Mouse (Mus musculus) heart, postnatal 0 days (tissue): ENCODE results near the gene Cpne6. TPM values are rescaled to one million over a fixed set of nuclear protein-coding genes. Genes with fewer than 3 reads are reported as not detected.

Experiments used
- ATAC-seq: fragments of 200-750 bp; cut with Nextera tagmentation; 2 replicates; pipeline ENCODE4 v1.8.0; 2017; ENCODE audit warnings: low read depth, moderate number of reproducible peaks, moderate library complexity; ENCODE audit not compliant: insufficient read depth
- DNase-seq: peaks from one replicate; pipeline ENCODE4 v3.0.0-alpha.2; 2016; ENCODE audit warnings: low spot score
- H3K27ac ChIP-seq: fragments of 300-500 bp; sonication (generic); 2 replicates; pipeline ENCODE4 v1.5.1; 2014; ENCODE audit warnings: low read depth, mild to moderate bottlenecking
- H3K27me3 ChIP-seq: fragments of 300-500 bp; sonication (generic); 2 replicates; pipeline ENCODE4 v1.6.1; 2014; ENCODE audit warnings: low read length, mixed read lengths; ENCODE audit not compliant: control insufficient read depth, insufficient read depth
- H3K36me3 ChIP-seq: fragments of 300-500 bp; sonication (generic); replicated peaks from 2 replicates; pipeline ENCODE4 v1.6.1; 2014; ENCODE audit warnings: low read length, mixed read lengths; ENCODE audit not compliant: control insufficient read depth, insufficient read depth
- H3K4me1 ChIP-seq: fragments of 300-500 bp; sonication (generic); 2 replicates; pipeline ENCODE4 v1.6.1; 2014; ENCODE audit warnings: antibody characterized with exemption; ENCODE audit not compliant: control insufficient read depth, insufficient read depth
- H3K4me2 ChIP-seq: fragments of 300-500 bp; sonication (generic); 2 replicates; pipeline ENCODE4 v1.6.1; 2014; ENCODE audit warnings: low read depth, mild to moderate bottlenecking, low read length, moderate library complexity
- H3K4me3 ChIP-seq: fragments of 300-500 bp; sonication (generic); 2 replicates; pipeline ENCODE4 v1.5.1; 2014; ENCODE audit warnings: low read depth, low read length
- H3K9ac ChIP-seq: fragments of 300-500 bp; sonication (generic); replicated peaks from 2 replicates; pipeline ENCODE4 v1.6.1; 2014; ENCODE audit warnings: low read depth, low read length, mixed read lengths
- H3K9me3 ChIP-seq: fragments of 300-500 bp; sonication (generic); replicated peaks from 2 replicates; pipeline ENCODE4 v1.6.1; 2016; ENCODE audit warnings: low read length; ENCODE audit not compliant: control insufficient read depth
- CTCF ChIP-seq: IDR thresholded peaks from 2 replicates; pipeline ENCODE4 v1.5.1; 2016; ENCODE audit warnings: antibody characterized with exemption, control low read depth, low read depth
- EP300 ChIP-seq: IDR thresholded peaks from 2 replicates; pipeline ENCODE4 v1.6.1; 2016; ENCODE audit warnings: antibody characterized with exemption, low read depth
- WGBS: fragments of 180-500 bp; shearing (Covaris S2); extraction: QIAGEN DNeasy Blood & Tissue Kit; methylation state at CpG from one replicate; pipeline ENCODE4 v1.1.7; 2014; 5-methylcytosine and 5-hydroxymethylcytosine counted together
- polyA plus RNA-seq: library from polyadenylated mRNA; unstranded; fragments of >200 nt; fragmentation: Nextera tagmentation; extraction: Ambion mirVana; gene quantifications from 2 replicates; pipeline ENCODE4 v1.2.1, GENCODE M21; 2015
- total RNA-seq: library from RNA; depleted of rRNA; stranded (reverse); fragments of >200 nt; gene quantifications from 2 replicates; pipeline ENCODE4 v1.2.3, GENCODE M21; 2014; ENCODE audit warnings: low replicate concordance; rRNA removed

The Cpne6 gene
- total RNA-seq (0.08 TPM in 1 of 2 replicates, not detected in the other), polyA plus RNA-seq (0.08 and 0.26 TPM in 2 replicates)

- peaks cover 5% of the 10 kb centered on the region; the same call in 1 of the 2 replicates for H3K4me1 ChIP-seq
- no peak within 1 kb of the TSS for H3K27ac ChIP-seq
- H3K4me2 ChIP-seq, result no peak within 1 kb of the TSS
- DNase-seq, result no peak
- no peak within 1 kb of the TSS for H3K4me3 ChIP-seq
- no peak for ATAC-seq
- 52% methylated on average over 21 of the region's 22 CpGs for WGBS
- H3K36me3 ChIP-seq, result no peaks in the 10 kb centered on the region
- peaks cover 23% of the 10 kb centered on the region for H3K27me3 ChIP-seq
- TF ChIP-seq CTCF, result no peak
- TF ChIP-seq EP300, result no peak
- no peaks in the 10 kb centered on the region for H3K9me3 ChIP-seq
- no peak within 1 kb of the TSS for H3K9ac ChIP-seq
Observed at GRCm38 (mm10) chr14:55510125-55510731, at the start of gene Cpne6. TSS of gene Cpne6 (plus strand) at chr14:55510445.

- 33% methylated on average over 4 of the region's 4 CpGs for WGBS
- Histone ChIP-seq H3K27ac (no peak overlapping the region), H3K4me1 (no peaks in the 10 kb centered on the region), H3K9me3 (no peaks in the 10 kb centered on the region), H3K4me3 (no peak overlapping the region), H3K27me3 (no peaks in the 10 kb centered on the region), H3K4me2 (no peak overlapping the region), H3K36me3 (no peaks in the 10 kb centered on the region), H3K9ac (no peak overlapping the region)
- DNase-seq (no peak), ATAC-seq (no peak)
- TF ChIP-seq CTCF (no peak), EP300 (no peak)
Observed at GRCm38 (mm10) chr14:55461757-55462156, 48.5 kb upstream of the Cpne6 start.

- DNase-seq (no peak), ATAC-seq (no peak)
- no peaks in the 10 kb centered on the region for H3K9me3 ChIP-seq
- TF ChIP-seq EP300 (no peak), CTCF (no peak)
- H3K27ac ChIP-seq, result no peak overlapping the region
- no peaks in the 10 kb centered on the region for H3K36me3 ChIP-seq
- WGBS, result 64% methylated on average over 4 of the region's 4 CpGs
- H3K4me3 ChIP-seq, result no peak overlapping the region
- H3K9ac ChIP-seq, result no peak overlapping the region
- no peak overlapping the region for H3K4me2 ChIP-seq
- no peaks in the 10 kb centered on the region for H3K27me3 ChIP-seq
- H3K4me1 ChIP-seq, result peaks cover 7% of the 10 kb centered on the region; the same call in 1 of the 2 replicates
Observed at GRCm38 (mm10) chr14:55466481-55466880, 43.8 kb upstream of the Cpne6 start.

GRCm38 (mm10) chr14:55467108-55467507, 43.1 kb upstream of the Cpne6 start:
- no peak for TF ChIP-seq EP300
- no peak for TF ChIP-seq CTCF
- no peak for DNase-seq
- H3K4me3 ChIP-seq, result no peak overlapping the region
- no peak overlapping the region for H3K27ac ChIP-seq
- no peak overlapping the region for H3K4me2 ChIP-seq
- ATAC-seq, result no peak
- no peaks in the 10 kb centered on the region for H3K36me3 ChIP-seq
- H3K9ac ChIP-seq, result no peak overlapping the region
- no peaks in the 10 kb centered on the region for H3K9me3 ChIP-seq
- no peaks in the 10 kb centered on the region for H3K27me3 ChIP-seq
- whole genome bisulfite sequencing, result 48% methylated on average over 7 of the region's 7 CpGs
- H3K4me1 ChIP-seq, result peaks cover 7% of the 10 kb centered on the region; the same call in 1 of the 2 replicates

GRCm38 (mm10) chr14:55468301-55468741, 41.9 kb upstream of the Cpne6 start:
- no peak overlapping the region for H3K4me3 ChIP-seq
- peak; percentile 20 for DNase-seq
- H3K27ac ChIP-seq, result peak overlapping the region; percentile 45; the same call in 1 of the 2 replicates
- 0 out of 2 replicates have a peak, but pooled peaks have one; percentile 30 for ATAC-seq
- H3K9me3 ChIP-seq, result no peaks in the 10 kb centered on the region
- peaks cover 7% of the 10 kb centered on the region; the same call in 1 of the 2 replicates for H3K4me1 ChIP-seq
- H3K4me2 ChIP-seq, result no peak overlapping the region
- WGBS, result 36% methylated on average over 2 of the region's 2 CpGs
- H3K9ac ChIP-seq, result no peak overlapping the region
- no peaks in the 10 kb centered on the region for H3K36me3 ChIP-seq
- TF ChIP-seq CTCF (no peak), EP300 (0 out of 2 replicates have a peak, but pooled peaks have one; percentile 47)
- no peaks in the 10 kb centered on the region for H3K27me3 ChIP-seq

GRCm38 (mm10) chr14:55469041-55469440, 41.2 kb upstream of the Cpne6 start:
- H3K4me3 ChIP-seq, result no peak overlapping the region
- H3K9ac ChIP-seq, result no peak overlapping the region
- H3K27me3 ChIP-seq, result no peaks in the 10 kb centered on the region
- no peak for DNase-seq
- H3K4me2 ChIP-seq, result no peak overlapping the region
- TF ChIP-seq CTCF (no peak), EP300 (no peak)
- H3K36me3 ChIP-seq, result no peaks in the 10 kb centered on the region
- peaks cover 7% of the 10 kb centered on the region; the same call in 1 of the 2 replicates for H3K4me1 ChIP-seq
- H3K27ac ChIP-seq, result peak overlapping the region; percentile 45; the same call in 1 of the 2 replicates
- H3K9me3 ChIP-seq, result no peaks in the 10 kb centered on the region
- 75% methylated on average over 2 of the region's 2 CpGs for WGBS
- ATAC-seq, result no peak
